Mouse (Mus musculus) splenic B cell, adult 2 months (primary cell): ENCODE data around the gene Ubc.

ENCODE experiments used
- DNase-seq: peaks from one replicate; pipeline ENCODE4 v3.0.0-alpha.2; 2011; ENCODE audit warnings: low read depth, low spot score
- H3K27me3 ChIP-seq: 2 replicates; pipeline ENCODE4 v1.6.1; 2012; ENCODE audit warnings: mild to moderate bottlenecking, low read length, moderate library complexity, mixed read lengths; ENCODE audit not compliant: control insufficient read depth, poor library complexity, insufficient read depth, severe bottlenecking
- H3K36me3 ChIP-seq: 2 replicates; pipeline ENCODE4 v1.6.1; 2012; ENCODE audit warnings: mild to moderate bottlenecking, low read length, moderate library complexity, mixed read lengths; ENCODE audit not compliant: control insufficient read depth, poor library complexity, insufficient read depth, severe bottlenecking

The Ubc gene

DNA sequence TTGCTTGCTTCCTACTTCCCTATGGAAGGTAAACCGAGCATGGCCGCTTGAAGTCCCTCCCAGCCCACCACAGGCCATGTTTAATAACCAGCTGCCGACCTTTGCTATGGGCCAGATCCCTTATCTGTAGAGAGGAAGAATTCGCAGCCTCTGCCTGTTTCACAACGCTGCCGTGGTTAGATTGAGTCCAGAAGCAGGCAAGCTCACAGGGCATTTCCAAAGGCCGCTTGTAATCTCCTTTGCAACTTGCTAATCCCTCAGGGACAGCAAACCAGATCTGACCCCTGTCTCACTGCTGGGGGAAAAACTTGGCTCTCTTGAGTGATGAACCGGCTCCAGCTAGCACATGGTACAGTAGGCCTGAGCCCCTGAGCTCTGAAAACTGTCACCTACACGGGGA lies 53.0 kb downstream of the Ubc start:
- no peaks in the 10 kb centered on the region for H3K36me3 ChIP-seq
- no peaks in the 10 kb centered on the region for H3K27me3 ChIP-seq
- no peak for DNase-seq
